Mouse (Mus musculus): ENCODE results near the gene Irf6.

- TF ChIP-seq CTCF (conservative IDR thresholded peaks at IDR 0.05; ENCODE audit: insufficient read depth, insufficient read length, low read depth, low read length) (0 out of 2 replicates have a peak, but pooled peaks have one; percentile 15), POLR2A (IDR thresholded peaks at IDR 0.05; ENCODE audit: low read depth, low read length) (no peak)
These were observed 27.1 kb upstream of the Irf6 start for GRCm38 (mm10) chr1:193125835-193126234.

Data from kidney, adult 2 months (tissue).